Mouse (Mus musculus) R1 (cell line): Measurements from ENCODE around the gene Nudt3.
A peak's percentile ranks its signal among the peaks of the same experiment; 100 is the strongest.

Experiments
- DNase-seq: peaks from one replicate; pipeline ENCODE4 v3.0.0-alpha.2; 2018; ENCODE audit warnings: low read depth, low spot score

The Nudt3 gene

DNA sequence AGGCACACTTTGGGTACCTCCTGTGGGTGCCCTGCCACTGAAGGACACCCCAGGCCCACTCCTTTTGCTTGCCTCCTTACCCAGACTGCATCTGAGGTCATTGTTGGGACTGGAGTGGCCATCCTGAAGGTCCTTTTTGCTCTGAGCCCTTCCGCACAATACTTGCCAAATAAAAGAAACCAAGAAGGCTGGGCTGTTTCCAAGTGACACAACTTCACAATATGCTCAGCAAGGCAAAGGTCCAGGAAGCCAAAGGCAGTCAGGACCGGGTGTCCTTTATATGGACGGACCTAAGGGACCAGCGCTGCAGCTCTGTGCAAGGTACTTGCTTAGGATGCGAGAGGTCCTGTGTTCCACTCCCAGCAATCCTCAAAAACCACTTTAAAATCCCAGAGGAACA, 55.1 kb downstream of the Nudt3 start:
- DNase-seq = no peak

DNA sequence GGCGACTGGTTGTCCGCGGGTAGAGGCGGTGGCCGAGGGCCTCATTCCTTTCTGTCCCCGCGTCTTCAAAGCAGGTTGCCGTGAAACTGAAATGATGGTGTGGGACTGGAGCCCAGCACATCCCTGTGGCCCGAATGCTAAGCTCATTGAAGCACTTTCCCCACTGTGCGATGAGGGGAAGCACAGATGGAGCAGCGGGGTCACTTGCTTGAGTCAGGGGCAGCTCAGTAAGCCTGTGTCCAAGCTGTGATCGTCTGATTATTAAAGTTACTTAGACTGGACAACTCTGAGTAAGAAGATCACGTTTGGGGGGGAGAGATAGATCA, 57.4 kb downstream of the Nudt3 start:
- DNase-seq = no peak

DNA sequence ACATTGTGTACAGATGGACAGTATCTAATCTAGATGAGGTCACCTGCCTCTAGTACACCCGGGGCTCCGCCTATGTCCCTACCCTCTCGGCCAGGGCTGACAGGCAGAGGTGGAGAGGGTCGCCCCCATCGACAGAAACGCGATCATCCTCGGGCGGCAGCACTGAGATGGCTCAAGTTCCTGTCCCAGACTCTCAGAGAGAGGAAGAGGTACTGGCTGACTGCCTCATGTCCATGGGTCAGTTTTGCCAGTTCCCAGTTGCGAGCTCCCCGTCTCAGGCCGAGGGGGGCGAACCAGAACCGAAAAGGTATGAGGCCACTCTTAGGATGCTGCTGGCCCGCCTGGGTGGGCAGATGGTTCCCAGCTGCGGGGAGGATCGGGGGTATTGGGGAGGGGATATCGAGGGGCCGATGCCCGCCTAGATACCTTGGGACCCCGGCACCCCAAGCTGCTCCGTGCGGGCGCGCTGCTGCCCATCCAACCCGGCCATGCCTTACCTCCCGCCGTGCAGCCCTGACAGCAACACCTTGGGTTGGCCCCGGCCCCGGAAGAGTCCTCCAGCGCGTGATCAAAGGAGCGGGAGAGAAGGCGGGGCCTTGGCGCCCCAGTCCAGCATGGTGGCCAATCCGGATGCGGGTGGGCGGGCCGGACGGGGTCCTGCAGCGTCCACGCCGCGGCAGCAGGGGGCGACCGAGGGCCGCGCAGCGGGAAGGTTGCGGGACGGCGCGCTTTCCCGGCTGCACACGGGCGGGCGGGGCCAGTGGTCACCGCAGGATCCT, 57.9 kb downstream of the Nudt3 start, which contains the start of gene AI413582:
Gene AI413582, minus strand, starts transcription at position 594 of the 779 bp plus-strand sequence.
- peak; percentile 94 for DNase-seq

DNA sequence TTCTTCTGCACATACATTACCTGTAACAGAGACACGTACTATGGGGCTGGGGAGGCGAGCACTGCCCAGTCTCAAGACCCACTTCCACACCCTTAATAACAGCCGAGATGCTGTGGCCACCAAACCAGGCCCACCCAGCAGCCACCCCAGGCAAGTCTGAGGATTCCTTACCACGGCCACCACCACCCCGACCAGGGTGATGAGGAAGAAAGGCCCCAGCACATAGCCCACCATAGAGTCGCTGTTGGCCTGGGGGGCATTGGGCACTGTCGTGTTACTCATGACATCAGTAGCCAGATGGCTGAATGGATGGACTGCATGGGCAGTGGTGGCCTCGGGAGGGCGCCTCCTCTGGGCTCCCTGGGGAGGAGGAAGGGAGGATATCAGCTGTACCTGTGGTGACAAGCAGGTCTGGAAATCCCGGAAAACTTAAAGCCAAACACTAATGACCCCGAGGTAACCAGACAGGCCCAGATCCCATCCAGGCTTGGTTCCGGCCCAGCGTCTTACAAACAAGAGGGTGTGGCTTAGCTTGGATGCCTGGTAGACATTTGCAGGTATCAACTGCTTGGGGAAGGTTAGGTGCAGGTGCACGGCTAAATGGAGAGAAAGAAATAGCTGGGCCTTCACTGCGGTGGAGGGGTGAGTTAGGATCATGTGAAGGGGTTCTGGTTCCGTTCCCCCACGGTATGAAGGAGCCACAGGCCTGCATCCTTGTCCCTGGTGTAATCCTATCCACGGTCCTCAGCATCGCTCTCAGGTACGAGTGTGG, 58.7 kb downstream of the Nudt3 start:
- peak; percentile 64 for DNase-seq

DNA sequence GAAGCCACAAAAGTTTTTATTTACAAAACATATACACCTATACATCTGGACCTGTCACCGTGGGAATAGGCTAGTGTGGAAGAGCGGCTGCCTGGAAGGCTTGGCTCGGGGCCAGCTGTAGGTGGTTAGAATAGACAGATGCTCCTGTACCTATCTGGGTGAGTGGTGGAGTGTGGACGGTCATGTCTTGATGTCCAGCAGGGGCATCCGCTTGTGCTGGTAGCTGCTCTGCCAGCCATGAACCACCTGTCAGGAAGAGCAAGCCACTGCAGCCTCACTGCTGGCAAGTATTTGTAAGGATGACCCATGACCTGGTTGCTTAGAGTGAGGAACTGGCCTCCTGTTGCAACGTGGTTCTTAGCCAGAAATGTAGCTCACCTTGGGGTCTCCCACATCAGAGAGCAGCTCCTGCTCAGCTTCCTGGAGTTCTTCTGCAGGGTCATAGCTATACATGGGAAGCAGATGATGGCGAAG, 59.5 kb downstream of the Nudt3 start:
- no peak for DNase-seq

DNA sequence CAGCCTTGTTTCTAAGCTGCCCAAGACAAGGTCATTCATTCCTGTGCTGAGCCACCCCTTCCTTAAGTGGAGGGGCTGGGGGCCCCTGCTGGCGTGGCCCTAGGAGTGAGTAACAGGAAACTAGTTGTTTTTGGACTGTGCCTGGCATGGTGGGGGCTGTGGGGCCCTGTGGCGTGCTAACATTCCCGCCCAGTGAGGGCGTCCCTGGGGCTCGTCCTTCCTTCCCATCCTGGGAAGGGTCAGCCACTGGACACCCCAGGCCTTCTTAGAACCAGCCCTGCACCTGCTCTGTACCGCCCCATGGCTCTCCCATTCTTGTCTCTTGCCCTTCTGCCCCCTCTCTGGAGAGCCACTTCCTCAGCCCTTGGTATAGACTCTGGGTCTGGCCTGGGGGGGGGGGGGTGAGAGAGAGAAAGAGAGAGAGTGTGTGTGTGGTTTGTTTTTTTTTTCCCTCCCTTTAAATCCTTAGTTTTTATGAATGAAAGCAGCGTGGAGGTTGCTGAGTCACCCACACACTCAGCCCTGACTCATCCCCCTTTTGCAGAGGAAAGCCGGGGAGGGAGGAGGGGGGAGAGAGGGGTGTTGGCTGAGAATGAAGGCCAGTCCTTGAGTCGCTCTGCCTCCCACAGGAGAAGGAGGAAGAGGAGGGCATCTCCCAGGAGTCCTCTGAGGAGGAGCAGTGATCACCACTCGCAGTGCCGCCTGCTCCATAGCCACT, 61.3 kb downstream of the Nudt3 start:
- DNase-seq = peak; percentile 61

DNA sequence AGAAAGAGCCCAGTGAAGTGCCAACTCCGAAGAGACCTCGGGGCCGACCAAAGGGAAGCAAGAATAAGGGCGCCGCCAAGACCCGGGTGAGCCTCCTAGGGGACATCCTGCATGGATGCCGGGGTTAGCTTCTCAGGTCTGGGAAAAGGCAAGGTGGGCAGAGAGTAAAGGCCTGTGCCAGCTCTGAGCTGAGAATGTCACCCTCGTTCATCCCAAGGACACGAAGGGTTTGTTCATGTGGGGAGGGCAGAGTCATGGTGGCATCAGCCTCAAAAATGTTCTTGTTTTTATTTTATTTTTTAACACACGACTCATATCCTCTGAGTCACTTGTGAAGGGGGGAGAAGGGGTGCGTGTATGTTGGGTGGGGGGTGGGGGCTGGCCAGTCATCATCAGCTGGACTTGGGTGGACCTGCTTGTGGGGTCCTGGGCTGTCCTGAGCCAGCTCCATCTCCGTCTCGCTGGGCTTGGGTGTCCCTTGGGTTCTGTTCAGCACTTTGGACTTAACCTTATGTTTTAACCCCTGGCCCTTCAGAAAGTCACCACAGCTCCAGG, 62.3 kb downstream of the Nudt3 start:
- DNase-seq = no peak

DNA sequence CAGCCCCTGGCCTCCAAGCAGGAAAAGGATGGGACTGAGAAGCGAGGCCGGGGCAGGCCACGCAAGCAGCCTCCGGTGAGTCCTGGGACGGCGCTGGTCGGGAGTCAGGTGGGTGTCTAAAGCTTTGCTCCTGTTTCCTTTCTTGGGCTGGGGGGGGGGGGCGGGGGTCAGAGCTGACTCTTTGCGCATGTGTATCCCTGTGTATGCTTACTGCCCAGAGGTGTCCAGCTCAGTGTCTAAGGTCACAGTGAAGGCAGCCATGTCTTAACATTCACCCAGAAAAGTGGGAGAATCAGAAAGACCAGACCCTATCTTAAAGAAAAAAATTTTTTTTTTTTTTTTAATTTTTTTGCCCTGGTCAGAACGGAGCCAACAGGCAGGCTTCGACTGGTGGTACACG, 63.7 kb downstream of the Nudt3 start:
- no peak for DNase-seq

DNA sequence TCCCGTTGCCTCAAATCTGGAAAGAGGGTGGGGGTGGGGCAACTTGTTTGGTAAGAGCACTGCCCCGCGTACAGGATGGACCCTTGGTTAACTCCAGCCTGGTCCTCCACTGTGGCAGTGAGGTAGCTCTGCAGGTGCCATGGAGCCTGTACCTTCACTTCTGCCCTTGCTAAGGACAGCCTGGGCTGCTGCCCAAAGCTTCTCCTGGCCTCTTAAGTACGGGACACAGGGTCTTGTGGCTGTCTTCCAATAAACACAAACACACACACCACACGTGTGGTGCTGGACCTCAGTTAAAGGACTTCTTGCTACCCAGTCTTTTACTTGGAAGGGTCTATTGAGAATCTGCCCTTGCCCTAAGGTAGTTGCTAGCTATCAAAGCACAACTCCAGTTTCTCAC, 64.5 kb downstream of the Nudt3 start:
- DNase-seq = no peak

DNA sequence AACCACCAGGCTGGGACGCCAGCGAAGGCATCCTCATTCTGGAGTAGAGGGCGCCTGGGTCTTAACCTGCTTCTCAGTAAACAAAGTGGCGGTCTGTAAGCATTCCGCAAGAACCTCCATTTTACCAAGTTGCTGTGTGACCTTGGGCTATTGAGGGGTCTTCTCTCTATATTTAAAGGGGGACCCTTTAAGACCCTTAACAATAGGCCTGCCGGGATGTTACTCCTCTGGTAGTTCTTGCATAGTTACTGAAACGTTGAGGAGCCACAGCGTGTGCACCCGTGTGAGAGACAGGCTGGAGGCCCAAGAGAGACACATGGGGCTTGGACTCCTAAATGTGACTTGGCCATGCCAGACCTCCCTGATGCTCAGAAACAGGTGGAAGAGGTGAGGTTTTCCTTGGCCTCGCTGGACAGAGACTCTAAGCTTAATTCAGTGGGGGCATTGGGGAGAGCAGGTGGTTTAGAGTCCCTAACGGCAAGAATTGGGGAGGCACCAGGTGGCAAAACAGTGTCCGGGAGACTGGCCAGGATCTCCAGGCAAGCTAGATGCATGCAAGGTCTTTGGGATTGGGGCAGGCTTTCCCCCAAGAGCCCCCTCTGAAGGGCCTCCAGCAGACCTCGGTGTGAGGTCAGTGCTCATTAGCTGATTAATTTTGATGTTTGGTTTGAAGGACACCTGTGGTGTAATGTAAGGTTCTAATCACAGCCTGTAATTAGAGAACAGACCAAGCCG, 65.2 kb downstream of the Nudt3 start:
- DNase-seq = no peak

DNA sequence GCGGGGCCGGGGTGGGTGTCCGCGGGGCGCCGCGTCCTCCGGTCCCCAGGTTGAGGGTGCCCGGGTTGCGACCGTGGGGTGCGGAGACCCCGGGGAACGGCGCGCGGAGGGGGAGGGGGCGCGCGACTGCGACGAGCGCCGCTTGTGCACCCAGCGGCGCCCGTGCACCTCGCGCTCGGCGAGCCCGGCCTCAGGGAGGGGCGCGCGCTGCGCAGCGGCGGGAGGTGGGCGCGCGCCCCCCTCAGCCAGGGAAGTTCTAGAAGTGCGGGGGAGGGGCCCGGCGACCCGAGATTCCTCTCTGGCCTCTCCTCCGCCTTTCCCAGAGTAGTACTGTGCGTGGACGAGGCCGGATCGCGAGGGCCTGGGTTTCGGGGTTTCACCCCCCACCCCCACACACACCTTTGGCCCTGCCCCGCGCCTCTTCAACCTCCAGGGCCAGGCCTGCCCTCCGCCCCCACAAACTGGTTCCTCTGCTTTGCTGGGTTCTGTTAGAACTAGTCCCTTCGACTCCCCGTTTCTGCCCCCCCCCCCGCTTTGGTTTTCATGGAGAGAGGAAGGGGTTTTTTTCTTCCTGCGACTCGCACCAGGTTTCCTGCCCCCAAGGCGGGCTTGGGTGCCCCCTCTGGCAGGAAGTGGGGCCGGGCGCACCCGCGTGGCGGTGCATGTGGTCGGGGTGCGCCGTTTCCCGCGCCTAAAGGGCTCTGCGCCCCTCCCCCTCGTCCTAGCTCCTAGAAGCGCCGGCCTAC, 65.9 kb downstream of the Nudt3 start:
- peak; percentile 86 for DNase-seq

DNA sequence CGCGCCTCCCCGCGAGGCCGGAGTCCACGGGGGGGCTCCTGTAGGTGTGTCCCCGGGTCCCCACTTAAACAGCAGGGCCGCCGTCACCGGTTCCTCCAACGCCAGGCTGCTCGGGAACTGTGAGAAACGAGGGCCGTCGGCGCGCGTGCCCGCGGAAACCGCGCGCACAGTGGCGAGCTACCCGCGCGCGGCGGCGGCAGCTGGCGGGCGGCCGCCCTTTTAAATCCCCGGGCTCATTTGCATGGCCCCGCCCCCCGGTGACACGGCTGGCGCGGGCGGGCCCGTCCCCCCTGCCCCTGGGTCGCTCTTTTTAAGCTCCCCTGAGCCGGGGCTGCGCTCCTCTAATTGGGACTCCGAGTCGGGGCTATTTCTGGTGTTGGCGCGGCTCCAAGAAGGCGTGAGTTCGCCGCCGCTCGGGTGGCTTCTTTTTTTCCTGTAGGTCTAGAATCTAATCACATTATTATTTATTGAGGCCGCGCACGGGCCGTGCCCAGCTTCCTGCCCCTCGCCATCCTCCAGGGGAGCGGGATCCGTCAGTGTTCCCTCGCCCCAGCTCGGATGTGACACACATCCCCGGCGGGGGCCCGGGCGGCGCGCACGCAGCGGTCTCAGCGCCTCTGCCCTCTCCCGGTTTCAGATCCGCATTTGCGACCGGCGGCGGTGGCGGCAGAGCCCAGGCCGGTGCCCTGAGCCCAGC, 66.8 kb downstream of the Nudt3 start, which contains the start of gene Hmga1:
Gene Hmga1, plus strand, starts transcription at position 183 of the 697 bp plus-strand sequence.
- DNase-seq = peak; percentile 93

DNA sequence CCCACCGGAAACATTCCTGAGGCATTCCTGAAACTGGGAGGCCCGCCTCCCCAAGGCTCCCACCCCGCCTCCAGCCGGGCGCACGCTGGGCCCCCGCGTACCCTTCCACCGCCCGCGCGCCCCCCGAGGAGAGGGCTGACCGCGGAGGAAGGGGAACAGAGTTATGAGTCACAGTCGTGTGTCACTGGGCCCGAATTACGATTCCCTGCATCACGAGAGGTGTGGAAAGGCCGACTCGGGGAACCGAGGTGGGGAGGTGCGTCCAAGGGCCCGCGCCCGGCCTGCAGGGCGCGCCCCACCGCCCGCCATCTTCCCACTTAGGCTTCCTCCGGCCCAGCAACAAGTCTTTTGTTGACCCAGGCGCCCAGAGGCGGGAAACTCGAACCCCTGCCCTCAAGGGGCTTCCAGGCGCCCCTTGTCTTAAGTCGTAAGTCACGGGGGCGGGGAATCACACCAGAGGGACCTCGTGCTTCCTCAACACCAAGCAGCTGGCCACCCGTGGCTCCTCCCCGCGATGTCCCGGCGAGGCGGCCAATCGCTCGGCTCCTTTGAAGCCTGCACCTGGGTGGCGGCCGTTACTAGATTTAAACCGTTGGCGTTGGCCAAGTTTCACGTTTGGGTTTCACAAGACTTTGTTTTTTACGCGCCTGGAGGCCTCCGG, 67.7 kb downstream of the Nudt3 start:
- DNase-seq = peak; percentile 95

DNA sequence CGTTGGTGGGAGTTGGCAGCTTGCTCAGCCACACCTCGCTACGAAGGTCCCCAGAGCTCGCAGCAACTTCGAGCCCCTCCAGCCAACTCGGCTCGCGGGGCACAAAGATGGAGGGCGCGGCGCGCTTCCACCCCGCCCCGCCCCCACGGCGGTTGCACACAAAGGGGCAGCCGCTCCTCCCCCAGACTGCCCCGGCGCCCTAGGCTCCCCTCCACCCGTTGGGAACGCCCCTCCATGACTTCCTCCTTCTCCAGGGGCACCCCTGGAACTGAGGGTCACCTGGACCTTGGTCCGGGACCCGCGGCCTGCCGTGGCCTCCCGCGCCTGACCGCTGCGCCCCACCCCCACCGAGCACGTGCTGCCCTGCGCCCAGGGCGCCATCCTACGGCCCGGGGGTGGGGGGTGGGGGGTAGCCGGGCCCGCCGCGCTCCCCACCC, 68.2 kb downstream of the Nudt3 start:
- peak; percentile 92 for DNase-seq

DNA sequence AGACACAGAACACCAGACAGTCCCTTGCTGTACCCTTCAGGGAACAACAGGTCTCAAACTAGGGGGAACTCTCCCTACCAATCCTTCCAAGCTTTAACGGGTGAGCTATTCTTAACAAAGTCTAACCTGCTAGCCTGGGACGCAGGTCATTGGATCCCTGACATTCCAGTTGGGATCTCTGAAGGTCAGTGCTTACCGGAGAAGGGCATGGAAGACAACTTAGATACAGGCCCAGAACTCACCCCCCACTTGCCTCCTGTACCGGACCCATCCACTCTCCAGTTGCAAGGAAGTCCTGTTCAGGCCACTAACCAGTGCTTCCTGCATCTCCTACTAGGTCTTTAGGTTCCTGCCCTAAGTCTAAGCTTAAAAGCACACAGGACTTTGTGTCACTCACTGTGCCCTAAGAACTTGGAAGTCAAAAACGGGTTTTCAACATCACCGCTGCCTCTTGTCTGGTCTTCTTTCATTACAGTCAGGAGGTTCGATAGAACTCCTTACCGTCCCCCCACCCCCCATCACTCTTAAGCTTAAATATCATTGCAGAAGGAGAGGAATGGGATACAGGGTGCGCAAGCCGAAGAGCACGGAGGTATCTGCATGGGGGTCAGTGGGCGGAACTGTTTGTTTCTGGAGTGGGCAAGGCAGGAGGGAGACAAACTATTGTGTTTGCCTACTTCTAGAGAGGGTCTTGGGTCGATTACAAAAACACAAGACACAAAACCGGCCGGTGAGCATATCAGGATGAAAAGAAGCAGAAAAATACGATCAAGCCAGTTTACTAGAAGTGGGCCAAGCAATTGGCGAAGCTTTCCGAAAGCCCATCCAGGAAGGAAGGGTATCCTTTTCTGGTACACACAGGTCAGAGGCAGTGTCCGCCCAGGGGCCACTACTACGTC, 69.0 kb downstream of the Nudt3 start:
- peak; percentile 71 for DNase-seq

DNA sequence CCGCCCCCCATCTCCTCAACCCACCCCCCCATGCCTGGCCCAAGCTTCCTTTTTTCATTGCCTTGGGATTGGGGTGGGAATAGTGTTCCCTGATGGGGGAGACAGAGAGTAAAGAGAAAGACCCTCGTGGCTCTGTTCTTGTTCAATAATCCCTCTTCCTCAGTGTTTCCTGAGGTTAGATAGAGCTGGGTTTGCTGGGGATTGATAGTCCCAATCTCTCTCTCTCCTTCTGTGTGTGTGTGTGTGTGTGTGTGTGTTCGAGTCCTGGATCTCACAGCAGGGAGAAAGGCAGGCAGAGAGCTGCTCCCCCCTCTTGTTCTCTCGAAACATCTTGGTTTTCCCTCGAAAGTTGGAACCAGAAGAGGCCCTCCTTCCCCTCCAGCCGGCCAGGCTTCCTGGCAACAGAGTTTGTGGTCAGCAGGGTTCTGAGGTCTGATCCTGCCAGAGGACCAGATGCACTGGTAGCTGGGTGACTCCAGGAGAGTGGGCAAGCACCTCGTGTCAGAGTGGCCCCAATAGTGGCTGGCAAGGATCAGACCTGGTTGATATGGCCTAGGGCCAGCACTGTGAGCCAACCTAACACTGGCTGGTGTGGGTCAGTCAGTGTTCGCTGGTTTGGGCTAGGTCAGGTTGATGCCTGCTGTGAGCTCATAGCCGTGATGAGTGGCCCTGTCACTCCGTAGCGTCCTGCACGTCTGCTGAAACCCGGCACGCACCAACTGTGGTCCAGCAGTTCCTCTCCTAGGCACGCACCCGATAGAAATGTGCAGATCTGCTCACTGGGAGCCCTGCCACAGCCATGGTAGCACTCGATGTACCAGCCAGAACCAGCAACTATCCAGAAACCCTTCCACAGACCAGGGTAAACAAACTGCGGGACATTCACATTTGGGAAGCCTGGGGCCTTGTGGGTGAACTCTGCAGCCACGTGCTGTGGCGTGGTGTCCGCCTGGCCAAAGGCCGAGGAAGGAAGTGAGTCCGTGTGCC, 70.8 kb downstream of the Nudt3 start:
- DNase-seq = no peak

DNA sequence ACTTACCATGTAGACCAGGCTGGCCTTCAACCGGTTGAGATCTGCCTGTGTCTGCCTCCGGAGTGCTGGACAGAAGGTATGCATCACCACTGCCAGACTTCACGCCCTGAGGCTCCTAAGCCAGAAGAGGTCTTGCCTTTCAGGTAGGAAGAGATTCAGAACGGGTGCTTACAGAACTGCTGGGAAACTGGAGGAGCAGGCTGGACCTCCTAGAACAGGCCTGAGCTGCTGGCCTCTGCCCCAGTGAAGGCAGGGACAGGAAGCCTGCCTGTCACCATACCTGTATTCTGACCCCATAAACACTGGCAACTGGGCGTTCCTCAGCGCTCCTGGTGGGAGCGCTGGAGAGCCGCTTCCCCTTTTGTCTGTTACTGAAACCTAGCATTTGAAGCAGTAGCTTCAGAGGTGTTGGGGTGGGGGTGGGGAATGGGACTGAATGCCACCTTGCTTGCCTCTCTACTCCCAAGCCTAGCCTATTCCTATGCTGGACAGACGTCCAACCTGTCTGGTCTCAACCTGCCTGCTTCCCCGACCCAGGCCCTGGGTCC, 71.8 kb downstream of the Nudt3 start:
- DNase-seq = peak; percentile 73
